Mouse (Mus musculus): ENCODE measurements around the gene Prkcb.
A peak's percentile ranks its signal among the peaks of the same experiment; 100 is the strongest.

The Prkcb gene

GRCm38 (mm10) chr7:122290771-122291170, 2.2 kb downstream of the Prkcb start:
- DNase-seq, result peak; percentile 27

GRCm38 (mm10) chr7:122292151-122292550, 3.6 kb downstream of the Prkcb start:
- peak; percentile 62 for DNase-seq

DNA sequence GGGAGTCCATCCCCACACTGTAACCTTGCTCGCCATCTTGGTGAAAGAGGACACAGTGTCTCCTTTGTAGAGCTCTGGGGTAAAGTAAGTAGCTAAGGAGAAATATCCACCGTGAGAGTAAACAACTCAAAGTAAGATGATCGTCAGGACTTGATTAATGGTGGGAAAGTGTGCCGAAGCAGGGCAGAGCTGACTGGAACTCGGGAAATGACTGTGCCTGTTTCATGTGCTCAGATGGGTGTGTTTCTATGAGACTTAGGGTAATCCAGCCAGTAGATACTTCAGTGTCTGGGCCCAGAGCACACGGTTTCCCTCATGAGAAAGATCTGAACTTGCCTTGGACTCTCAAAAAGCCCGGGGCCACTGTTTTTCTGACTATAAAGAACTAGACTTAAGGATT, 5.6 kb downstream of the Prkcb start:
- no peak for DNase-seq

- DNase-seq, result no peak
Observed at GRCm38 (mm10) chr7:122295363-122295762, 6.8 kb downstream of the Prkcb start.

DNA sequence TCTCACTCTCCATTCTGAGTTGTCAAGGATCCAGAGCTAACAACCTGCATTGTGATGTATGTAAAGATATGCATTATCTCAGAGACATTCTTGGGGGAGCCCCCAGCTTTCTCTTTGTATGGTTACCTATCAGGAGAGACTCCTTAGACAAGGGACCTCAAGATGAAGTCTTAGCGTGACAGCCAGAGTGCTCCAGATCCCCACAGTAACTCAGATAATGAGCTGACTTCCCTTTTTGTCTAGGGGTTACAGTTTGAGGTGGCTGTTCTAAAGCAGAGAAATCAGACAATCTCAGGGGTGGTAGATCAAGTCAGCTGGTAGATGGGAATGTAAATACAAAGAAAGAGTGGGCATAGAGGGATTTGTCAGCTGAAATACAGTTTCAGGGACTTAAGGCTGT, 7.8 kb downstream of the Prkcb start:
- peak; percentile 7 for DNase-seq

DNA sequence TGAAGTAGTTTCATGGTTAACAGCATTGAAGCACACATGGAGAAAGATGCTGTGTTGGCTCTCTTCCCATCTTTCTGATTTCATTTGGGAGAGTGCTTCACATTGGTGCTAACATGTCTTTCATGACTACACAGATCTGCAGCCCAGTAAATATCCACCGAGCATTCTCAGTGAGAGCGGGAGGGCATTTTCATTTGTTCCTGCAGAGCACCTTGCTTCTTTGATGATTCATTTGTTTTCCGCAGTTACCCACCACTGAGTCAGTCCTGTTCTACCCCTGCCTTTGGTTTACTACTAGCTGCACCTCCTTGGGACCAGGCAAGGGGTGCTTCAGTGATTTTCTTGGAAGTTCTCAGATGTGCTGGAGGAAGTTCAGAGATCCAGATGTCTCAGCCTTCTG, 8.3 kb downstream of the Prkcb start:
- peak; percentile 22 for DNase-seq

DNA sequence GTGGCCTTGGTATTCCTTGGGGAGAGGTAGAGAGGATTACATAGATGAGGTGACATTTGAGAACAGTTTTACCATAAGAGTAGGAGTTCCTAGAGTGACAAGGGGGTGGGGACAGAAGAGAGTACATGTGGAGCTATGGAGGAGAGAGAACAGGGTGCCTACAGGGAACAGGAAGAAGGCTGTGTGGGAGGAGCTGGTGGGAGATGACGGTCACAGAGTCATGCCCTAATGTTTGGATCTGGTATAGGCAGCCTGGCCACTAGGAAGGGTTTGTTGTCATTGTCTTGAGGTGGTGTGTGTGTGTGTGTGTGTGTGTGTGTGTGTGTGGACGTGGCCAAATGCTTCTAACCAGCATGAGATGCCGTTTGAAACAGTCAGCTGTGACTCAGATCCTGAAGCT, 9.1 kb downstream of the Prkcb start:
- peak; percentile 18 for DNase-seq

GRCm38 (mm10) chr7:122298715-122299114, 10.2 kb downstream of the Prkcb start:
- DNase-seq, result peak; percentile 28

- DNase-seq, result peak; percentile 13
Observed at GRCm38 (mm10) chr7:122300538-122300937, 12.0 kb downstream of the Prkcb start.

DNA sequence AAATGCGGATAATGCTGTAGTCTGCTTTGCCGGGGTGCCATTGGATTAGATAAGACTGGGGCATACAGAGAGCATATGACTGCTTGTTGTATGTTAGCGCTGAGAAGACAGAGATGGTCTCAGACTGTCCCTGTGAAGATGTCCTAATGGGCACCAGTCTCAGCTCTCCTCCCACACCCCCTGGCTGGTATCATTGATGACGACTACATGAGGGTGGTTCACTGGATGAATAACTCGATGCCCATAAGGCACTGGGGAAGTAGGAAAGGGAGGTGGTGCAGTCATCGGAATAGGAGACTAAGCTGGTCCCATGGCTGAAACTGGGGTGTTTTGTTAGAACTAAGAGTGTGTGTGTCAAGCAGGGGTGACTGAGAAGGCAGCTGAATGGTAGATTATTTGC, 14.0 kb downstream of the Prkcb start:
- DNase-seq, result no peak

- DNase-seq, result peak; percentile 87
Observed at GRCm38 (mm10) chr7:122303988-122304387, 15.4 kb downstream of the Prkcb start.

GRCm38 (mm10) chr7:122304521-122304920, 16.0 kb downstream of the Prkcb start:
- DNase-seq, result no peak

GRCm38 (mm10) chr7:122307241-122307640, 18.7 kb downstream of the Prkcb start:
- no peak for DNase-seq

- no peak for DNase-seq
Observed at GRCm38 (mm10) chr7:122308661-122309060, 20.1 kb downstream of the Prkcb start.

GRCm38 (mm10) chr7:122309909-122310725, 21.6 kb downstream of the Prkcb start:
- no peak for DNase-seq

- DNase-seq, result no peak
Observed at GRCm38 (mm10) chr7:122310726-122311018, 22.1 kb downstream of the Prkcb start.

DNA sequence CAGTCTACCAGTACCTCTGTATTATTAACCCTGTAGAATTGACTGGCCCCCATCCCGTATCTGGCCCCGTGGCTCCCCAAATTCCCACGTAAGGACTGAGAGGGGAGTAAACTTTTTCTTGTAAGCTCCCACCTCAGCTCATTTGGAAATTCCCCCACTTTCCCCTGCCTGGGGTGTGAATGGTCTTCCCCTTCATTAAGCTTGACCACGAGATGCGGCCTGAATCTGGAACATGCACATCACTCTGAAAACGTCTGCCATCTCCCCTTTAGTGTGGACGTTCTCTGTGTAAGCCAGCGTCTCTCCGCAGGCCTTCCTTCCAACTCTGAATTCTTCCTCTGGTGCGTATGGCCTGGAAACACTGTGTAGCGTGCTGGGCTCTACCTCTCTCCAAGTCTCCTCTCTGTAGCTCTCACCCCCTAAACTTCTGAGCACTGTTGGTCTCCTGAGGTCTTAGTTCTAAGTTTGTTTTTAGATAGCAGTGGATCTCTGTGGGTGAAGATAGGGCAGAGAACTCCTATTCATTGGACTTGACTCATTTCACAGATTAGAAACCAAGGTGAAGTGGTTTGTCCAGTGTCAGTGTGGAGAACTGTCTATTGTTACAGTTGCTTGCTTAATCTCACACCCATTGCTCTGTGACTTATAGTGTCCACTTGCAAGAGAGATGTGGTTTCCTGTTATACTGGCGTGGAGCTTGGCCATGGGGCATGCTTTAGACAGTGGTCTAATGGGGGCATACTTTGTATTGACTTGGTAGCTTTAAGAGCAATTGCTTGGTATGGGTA, 25.3 kb downstream of the Prkcb start:
- no peak for DNase-seq

- no peak for DNase-seq
Observed at GRCm38 (mm10) chr7:122315720-122316331, 27.3 kb downstream of the Prkcb start.

GRCm38 (mm10) chr7:122316681-122317080, 28.1 kb downstream of the Prkcb start:
- DNase-seq, result peak; percentile 79

DNA sequence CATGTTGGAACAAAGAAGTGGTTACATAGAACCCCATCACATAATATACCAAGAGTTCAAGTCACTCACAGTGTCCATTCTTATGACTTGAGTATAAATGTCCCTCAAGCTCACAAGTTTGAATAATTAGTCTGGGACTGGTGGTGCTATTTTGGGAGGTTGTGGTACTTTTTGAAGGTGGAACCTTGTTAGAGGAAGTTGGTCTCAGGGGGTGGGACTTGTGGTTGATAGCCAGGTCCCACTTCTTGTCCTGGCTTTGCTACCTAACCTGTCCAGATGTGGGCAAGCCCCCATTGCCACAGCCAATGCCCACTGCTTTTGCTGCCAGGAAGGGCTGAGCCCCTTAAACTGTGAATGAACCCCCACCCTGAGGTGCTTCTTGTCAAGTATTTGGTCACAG, 28.9 kb downstream of the Prkcb start:
- no peak for DNase-seq

DNA sequence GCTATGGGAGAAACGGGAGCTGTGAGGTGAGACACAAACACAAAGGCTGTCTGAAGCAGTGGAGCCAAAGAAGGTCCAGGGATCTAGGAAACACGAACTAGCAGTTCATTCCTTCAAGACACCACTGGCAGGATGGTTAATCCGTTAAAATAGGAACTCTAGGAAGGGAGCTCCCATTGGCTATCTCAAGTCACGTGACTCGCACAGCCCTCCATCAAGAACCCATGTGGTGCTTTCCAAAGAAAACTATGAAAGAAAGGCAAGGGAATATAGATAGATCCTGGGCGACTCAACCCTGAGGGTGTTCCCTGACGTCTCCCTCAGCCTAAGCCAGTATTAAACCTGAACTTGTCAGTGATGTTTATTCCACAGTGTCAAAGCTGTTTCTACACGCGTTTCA, 31.0 kb downstream of the Prkcb start:
- DNase-seq, result no peak

DNA sequence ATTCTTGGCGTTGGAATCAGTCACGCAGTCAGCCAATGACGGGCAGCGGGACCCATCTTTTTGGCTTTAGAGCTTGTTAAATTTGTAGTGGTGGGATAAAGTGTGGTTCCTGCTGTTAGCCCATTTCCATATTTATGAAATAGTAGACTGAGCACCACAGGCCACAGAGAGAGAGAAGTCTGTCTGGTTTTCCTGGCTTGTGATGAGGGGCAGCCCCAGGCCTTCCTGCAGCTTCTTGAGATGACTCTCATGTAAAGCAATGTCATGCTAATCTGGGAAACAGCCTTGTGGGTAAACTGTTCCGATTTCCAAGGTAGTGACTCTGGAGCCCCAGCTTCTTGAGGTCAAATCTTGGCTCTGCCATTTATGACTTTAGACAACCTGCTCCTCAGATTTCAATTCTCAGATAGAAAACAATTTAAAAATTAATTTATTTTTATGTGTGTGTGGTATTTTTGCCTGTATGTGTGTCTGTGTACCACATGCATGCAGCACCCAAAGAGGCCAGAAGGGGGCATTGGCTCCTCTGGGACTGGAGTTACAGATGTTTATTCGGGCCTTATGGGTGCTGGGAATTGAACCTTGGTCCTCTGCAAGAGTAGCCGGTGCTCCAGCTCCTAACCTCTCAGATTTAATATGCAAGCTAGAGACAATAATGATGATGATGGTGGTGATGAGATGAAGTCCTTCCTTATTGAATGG, 32.4 kb downstream of the Prkcb start:
- no peak for DNase-seq

DNA sequence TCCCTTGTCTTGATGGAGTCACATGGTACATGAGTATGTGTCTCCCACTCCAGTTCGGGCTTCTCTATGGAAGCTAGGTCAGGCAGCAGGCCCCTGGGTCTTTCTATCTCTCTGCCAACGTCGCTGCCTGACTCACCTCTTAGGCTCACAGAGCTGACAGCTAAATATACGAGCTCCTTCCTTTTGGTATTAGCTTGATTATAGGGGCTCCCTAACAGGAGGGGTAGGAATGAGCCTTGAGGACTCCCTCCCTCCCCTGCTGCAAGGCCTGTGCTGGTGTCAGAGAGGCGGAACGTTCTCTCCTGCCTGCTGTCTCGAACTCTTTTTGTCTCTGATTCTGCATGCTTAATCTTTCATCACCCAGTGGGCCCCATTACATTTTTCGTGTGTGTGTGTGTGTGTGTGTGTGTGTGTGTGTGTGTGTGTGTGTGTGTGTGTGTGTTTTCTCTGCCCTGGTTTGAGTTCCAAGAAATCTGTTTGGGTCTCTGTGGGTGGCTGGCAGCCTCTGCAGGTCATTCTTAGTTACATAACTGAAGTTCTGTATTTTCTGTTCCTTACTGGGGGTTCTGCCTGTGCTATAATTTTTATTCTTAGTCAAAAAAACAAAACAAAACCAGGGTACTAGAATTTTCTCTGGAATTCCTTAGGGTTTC, 33.6 kb downstream of the Prkcb start:
- peak; percentile 68 for DNase-seq
